Mouse (Mus musculus) liver, embryonic 14.5 days (tissue): ENCODE measurements at regions not wholly inside any gene's neighbourhood (a gene's known extent, or its start where the extent isn't known, plus 50 kb on each side); places are given as distances from the start of the nearest gene placed in this dataset.

Experiments
- CTCF ChIP-seq: IDR thresholded peaks from 2 replicates; pipeline ENCODE4 v1.5.1; 2016; ENCODE audit warnings: antibody characterized with exemption, low read depth, control low read depth
- EP300 ChIP-seq: IDR thresholded peaks from 2 replicates; pipeline ENCODE4 v1.6.1; 2016; ENCODE audit warnings: antibody characterized with exemption, low read depth

- TF ChIP-seq CTCF (no peak), EP300 (no peak)
Observed at GRCm38 (mm10) chr13:44117841-44118240, 333.3 kb downstream of the Cd83 start.
